8 mouse cellular contexts compared by ENCODE assay signal in genomic region chr3:89244158-89244981, GRCm38 (mm10). TPM values are rescaled to one million over a fixed set of nuclear protein-coding genes. Genes with fewer than 3 reads are reported as not detected.
DNase-seq lines count a peak whose midpoint lies in the region; ATAC-seq and TF ChIP-seq lines count a peak whose summit lies in the region.

No protein-coding gene starts in this region.

- TF ChIP-seq POLR2A in heart, adult 2 months (IDR thresholded peaks at IDR 0.05; ENCODE audit: insufficient read depth, low read depth, low read length), result no peak
- TF ChIP-seq POLR2A in ES-Bruce4 (IDR thresholded peaks at IDR 0.05; ENCODE audit: insufficient read depth, low read length), result no peak
- no peak; the same call in 1 of the 2 replicates for TF ChIP-seq POLR2A in embryonic fibroblast, embryonic 13.5 days (IDR thresholded peaks at IDR 0.05; ENCODE audit: low read depth, low read length)

- H3K36me3 ChIP-seq in heart, adult 2 months (ENCODE audit: control insufficient read depth, insufficient read depth, low read length), result no peaks in the 10 kb centered on the region
- H3K36me3 ChIP-seq in ES-Bruce4 (ENCODE audit: control insufficient read depth, insufficient read depth, low read length, poor library complexity, severe bottlenecking), result peaks cover 2% of the 10 kb centered on the region; the same call in 1 of the 2 replicates
- peaks cover 3% of the 10 kb centered on the region; the same call in 1 of the 2 replicates for H3K36me3 ChIP-seq in stomach, embryonic 16.5 days (ENCODE audit: control insufficient read depth, insufficient read depth, low read length)

- H3K27me3 ChIP-seq in heart, adult 2 months (ENCODE audit: control insufficient read depth, insufficient read depth, low read length), result no peaks in the 10 kb centered on the region
- no peaks in the 10 kb centered on the region for H3K27me3 ChIP-seq in ES-Bruce4 (ENCODE audit: control insufficient read depth, insufficient read depth, low read length, poor library complexity, severe bottlenecking)
- no peaks in the 10 kb centered on the region for H3K27me3 ChIP-seq in stomach, embryonic 16.5 days (ENCODE audit: control insufficient read depth, insufficient read depth, low read length)

- H3K4me2 ChIP-seq in stomach, embryonic 16.5 days (ENCODE audit: low read depth, low read length), result peak overlapping the region; percentile 75

- no peak for DNase-seq in heart, adult 2 months
- DNase-seq in heart, postnatal 4 days, result no peak
- DNase-seq in kidney, adult 18-20 months, result peak; percentile 49
- DNase-seq in lung, postnatal 10 days, result peak; percentile 69
- no peak for DNase-seq in adrenal gland, postnatal 25 days

- H3K9ac ChIP-seq in heart, adult 2 months (ENCODE audit: low read depth, low read length), result no peak overlapping the region
- peak overlapping the region; percentile 36 for H3K9ac ChIP-seq in ES-Bruce4 (ENCODE audit: low read depth, poor library complexity, severe bottlenecking)
- H3K9ac ChIP-seq in stomach, embryonic 16.5 days (ENCODE audit: low read length), result peak overlapping the region; percentile 59

- H3K9me3 ChIP-seq in ES-Bruce4 (replicated peaks; ENCODE audit: control insufficient read depth, insufficient read depth, low read length, poor library complexity, severe bottlenecking), result no peaks in the 10 kb centered on the region
- H3K9me3 ChIP-seq in stomach, embryonic 16.5 days (replicated peaks; ENCODE audit: control insufficient read depth, low read length), result no peaks in the 10 kb centered on the region

- intact Hi-C loops in heart, adult 2 months (cut with DNase I), result no loop called here

- TF ChIP-seq EP300 in heart, adult 2 months (IDR thresholded peaks at IDR 0.05; ENCODE audit: insufficient read depth, low read depth, low read length), result no peak
- no peak for TF ChIP-seq EP300 in ES-Bruce4 (IDR thresholded peaks at IDR 0.05; ENCODE audit: insufficient read depth, low read depth, low read length)

- peak; percentile 51 for TF ChIP-seq CTCF in heart, adult 2 months (IDR thresholded peaks at IDR 0.05)
- TF ChIP-seq CTCF in ES-Bruce4 (IDR thresholded peaks at IDR 0.05; ENCODE audit: low read depth, low read length), result no peak
- TF ChIP-seq CTCF in embryonic fibroblast, embryonic 13.5 days (IDR thresholded peaks at IDR 0.05; ENCODE audit: borderline replicate concordance, insufficient read depth, low read length), result no peak

- no peaks in the 10 kb centered on the region for H3K79me2 ChIP-seq in heart, adult 2 months (replicated peaks; ENCODE audit: control insufficient read depth, insufficient read depth, low read length)

- H3K4me1 ChIP-seq in heart, adult 2 months (ENCODE audit: control insufficient read depth, insufficient read depth, low read length), result peaks cover 1% of the 10 kb centered on the region; the same call in 1 of the 2 replicates
- H3K4me1 ChIP-seq in ES-Bruce4 (ENCODE audit: control insufficient read depth, insufficient read depth, low read length), result peaks cover 2% of the 10 kb centered on the region
- H3K4me1 ChIP-seq in embryonic fibroblast, embryonic 13.5 days (ENCODE audit: control insufficient read depth, insufficient read depth, low read length), result peaks cover 4% of the 10 kb centered on the region; the same call in 1 of the 2 replicates
- H3K4me1 ChIP-seq in stomach, embryonic 16.5 days (ENCODE audit: control insufficient read depth, insufficient read depth, low read length), result peaks cover 12% of the 10 kb centered on the region

- H3K27ac ChIP-seq in heart, adult 2 months, result no peak overlapping the region
- no peak overlapping the region for H3K27ac ChIP-seq in ES-Bruce4 (ENCODE audit: insufficient read depth, low read length)
- peak overlapping the region; percentile 39; the same call in 1 of the 2 replicates for H3K27ac ChIP-seq in embryonic fibroblast, embryonic 13.5 days (ENCODE audit: insufficient read depth, low read length)
- H3K27ac ChIP-seq in stomach, embryonic 16.5 days (ENCODE audit: low read length), result no peak overlapping the region

- ATAC-seq in stomach, embryonic 16.5 days (ENCODE audit: insufficient read depth, low FRiP score), result peak; percentile 18; the same call in 1 of the 2 replicates

- WGBS in heart, adult 2 months, result 31% methylated on average over 25 of the region's 25 CpGs
- 19% methylated on average over 25 of the region's 25 CpGs for WGBS in stomach, embryonic 16.5 days

- no peak overlapping the region; the same call in 1 of the 2 replicates for H3K4me3 ChIP-seq in heart, adult 2 months
- H3K4me3 ChIP-seq in ES-Bruce4 (ENCODE audit: low read depth, low read length), result peak overlapping the region; percentile 57
- peak overlapping the region; percentile 56 for H3K4me3 ChIP-seq in embryonic fibroblast, embryonic 13.5 days (ENCODE audit: insufficient read depth, low read length)
- H3K4me3 ChIP-seq in stomach, embryonic 16.5 days (replicated peaks; ENCODE audit: low read length), result peak overlapping the region; percentile 76

RNA-seq across cellular contexts. Expression of gene Krtcap2, which starts 1.4 kb away (rescaled TPM):
- total RNA-seq in heart, adult 2 months (2021), result 10 to 100 TPM; 80.7 to 95.7 TPM
- 84.3 and 116 TPM in 2 replicates for polyA plus RNA-seq in heart, adult 2 months (2012; rRNA removed)
- total RNA-seq in heart, postnatal 4 days (2021), result 100 to 1,000 TPM; 100 to 104 TPM
- polyA plus RNA-seq in ES-Bruce4 (2011; ENCODE audit: insufficient read depth, insufficient read length, low read depth, missing spikeins), result 163 and 164 TPM in 2 replicates
- 265 and 289 TPM in 2 replicates for polyA plus RNA-seq in embryonic fibroblast, embryonic 13.5 days (2011; ENCODE audit: insufficient read length, low read depth, missing spikeins)
- polyA plus RNA-seq in stomach, embryonic 16.5 days (2015; fragmentation: Nextera tagmentation; extraction: Ambion mirVana), result 318 and 325 TPM in 2 replicates
- total RNA-seq in adrenal gland, postnatal 25 days (2021), result 126 and 127 TPM in 2 replicates

RNA-seq across cellular contexts. Expression of gene Trim46, which starts 1.7 kb away (rescaled TPM):
- total RNA-seq in heart, adult 2 months (2021), result under 1 TPM; 0.39 to 0.96 TPM
- polyA plus RNA-seq in heart, adult 2 months (2012; rRNA removed), result 1.4 and 1.9 TPM in 2 replicates
- 1 to 10 TPM; 1.3 to 1.6 TPM for total RNA-seq in heart, postnatal 4 days (2021)
- 5.7 and 7.1 TPM in 2 replicates for polyA plus RNA-seq in ES-Bruce4 (2011; ENCODE audit: insufficient read depth, insufficient read length, low read depth, missing spikeins)
- 14.2 and 24.2 TPM in 2 replicates for polyA plus RNA-seq in embryonic fibroblast, embryonic 13.5 days (2011; ENCODE audit: insufficient read length, low read depth, missing spikeins)
- 4.4 and 4.8 TPM in 2 replicates for polyA plus RNA-seq in stomach, embryonic 16.5 days (2015; fragmentation: Nextera tagmentation; extraction: Ambion mirVana)
- total RNA-seq in adrenal gland, postnatal 25 days (2021), result 2.6 and 3.2 TPM in 2 replicates

RNA-seq across cellular contexts. Expression of gene Dpm3, which starts 14.8 kb away (rescaled TPM):
- 10 to 100 TPM; 54.3 to 58.2 TPM for total RNA-seq in heart, adult 2 months (2021)
- polyA plus RNA-seq in heart, adult 2 months (2012; rRNA removed), result 140 and 160 TPM in 2 replicates
- 10 to 100 TPM; 51.6 to 61.0 TPM for total RNA-seq in heart, postnatal 4 days (2021)
- polyA plus RNA-seq in ES-Bruce4 (2011; ENCODE audit: insufficient read depth, insufficient read length, low read depth, missing spikeins), result 36.7 and 59.9 TPM in 2 replicates
- 47.2 and 51.3 TPM in 2 replicates for polyA plus RNA-seq in embryonic fibroblast, embryonic 13.5 days (2011; ENCODE audit: insufficient read length, low read depth, missing spikeins)
- polyA plus RNA-seq in stomach, embryonic 16.5 days (2015; fragmentation: Nextera tagmentation; extraction: Ambion mirVana), result 119 and 131 TPM in 2 replicates
- 106 and 137 TPM in 2 replicates for total RNA-seq in adrenal gland, postnatal 25 days (2021)

RNA-seq across cellular contexts. Expression of gene Muc1, which starts 15.5 kb away (rescaled TPM):
- total RNA-seq in heart, adult 2 months (2021), result under 1 TPM; 0.39 to 0.47 TPM
- polyA plus RNA-seq in heart, adult 2 months (2012; rRNA removed), result 0.67 and 6.2 TPM in 2 replicates
- total RNA-seq in heart, postnatal 4 days (2021), result under 1 TPM; 0.61 to 0.74 TPM
- polyA plus RNA-seq in ES-Bruce4 (2011; ENCODE audit: insufficient read depth, insufficient read length, low read depth, missing spikeins), result 1.5 and 1.6 TPM in 2 replicates
- 1.1 and 2.5 TPM in 2 replicates for polyA plus RNA-seq in embryonic fibroblast, embryonic 13.5 days (2011; ENCODE audit: insufficient read length, low read depth, missing spikeins)
- 112 and 164 TPM in 2 replicates for polyA plus RNA-seq in stomach, embryonic 16.5 days (2015; fragmentation: Nextera tagmentation; extraction: Ambion mirVana)
- total RNA-seq in adrenal gland, postnatal 25 days (2021), result not detected in 2 replicates

RNA-seq across cellular contexts. Expression of gene Mtx1, which starts 17.5 kb away (rescaled TPM):
- 10 to 100 TPM; 59.8 to 61.8 TPM for total RNA-seq in heart, adult 2 months (2021)
- polyA plus RNA-seq in heart, adult 2 months (2012; rRNA removed), result 96.2 and 111 TPM in 2 replicates
- total RNA-seq in heart, postnatal 4 days (2021), result 10 to 100 TPM; 62.9 to 67.2 TPM
- polyA plus RNA-seq in ES-Bruce4 (2011; ENCODE audit: insufficient read depth, insufficient read length, low read depth, missing spikeins), result 136 and 143 TPM in 2 replicates
- 96.9 and 98.6 TPM in 2 replicates for polyA plus RNA-seq in embryonic fibroblast, embryonic 13.5 days (2011; ENCODE audit: insufficient read length, low read depth, missing spikeins)
- polyA plus RNA-seq in stomach, embryonic 16.5 days (2015; fragmentation: Nextera tagmentation; extraction: Ambion mirVana), result 172 and 177 TPM in 2 replicates
- 143 and 154 TPM in 2 replicates for total RNA-seq in adrenal gland, postnatal 25 days (2021)

Comparison
In these comparisons a context has a peak if more than half of its experiments do, and no peak if none do; other contexts are left out.
1. DNase-seq: peak in kidney, adult 18-20 months (single experiment) and lung, postnatal 10 days (single experiment); none in heart, adult 2 months (0 of 2), heart, postnatal 4 days (single experiment) and adrenal gland, postnatal 25 days (single experiment).